Mouse (Mus musculus): Measurements from ENCODE around the gene Arap1.

DNA sequence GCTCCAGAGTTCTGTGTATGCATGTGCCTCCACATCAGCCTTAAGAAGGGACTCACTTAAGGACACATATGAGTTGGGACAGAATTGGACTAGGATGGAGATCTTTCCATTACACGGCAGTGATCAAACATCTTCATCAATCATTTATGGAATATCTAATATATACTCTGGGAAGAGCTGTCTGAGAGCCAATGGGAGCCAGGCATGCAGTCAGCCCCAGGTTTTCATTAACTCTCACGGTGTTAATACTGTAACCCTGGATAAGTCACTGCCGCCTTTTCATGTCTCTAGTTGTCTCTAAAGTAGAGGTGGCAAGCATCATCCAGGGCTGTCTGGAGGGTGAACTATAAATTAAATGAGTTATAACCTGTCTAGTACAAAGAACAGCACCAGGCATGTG, 34.8 kb upstream of the Arap1 start:
- TF ChIP-seq CTCF (IDR thresholded peaks at IDR 0.05; ENCODE audit: low read depth, low read length) (no peak), POLR2A (IDR thresholded peaks at IDR 0.05; ENCODE audit: borderline replicate concordance, low read depth, low read length) (no peak)

All from bone marrow macrophage, adult 2 months (primary cell).